Mouse (Mus musculus): ENCODE data around the gene Olfr706. TPM values are rescaled to one million over a fixed set of nuclear protein-coding genes. Genes with fewer than 3 reads are reported as not detected.
"Not testable (repeated sequence)": the region's sequence is repeated elsewhere in the genome, so short reads cannot be mapped to it uniquely, and the experiment has no call there.

Olfr706 gene
- polyA plus RNA-seq (2014; fragmentation: Nextera tagmentation; extraction: Ambion mirVana) = not detected in 2 replicates

DNA sequence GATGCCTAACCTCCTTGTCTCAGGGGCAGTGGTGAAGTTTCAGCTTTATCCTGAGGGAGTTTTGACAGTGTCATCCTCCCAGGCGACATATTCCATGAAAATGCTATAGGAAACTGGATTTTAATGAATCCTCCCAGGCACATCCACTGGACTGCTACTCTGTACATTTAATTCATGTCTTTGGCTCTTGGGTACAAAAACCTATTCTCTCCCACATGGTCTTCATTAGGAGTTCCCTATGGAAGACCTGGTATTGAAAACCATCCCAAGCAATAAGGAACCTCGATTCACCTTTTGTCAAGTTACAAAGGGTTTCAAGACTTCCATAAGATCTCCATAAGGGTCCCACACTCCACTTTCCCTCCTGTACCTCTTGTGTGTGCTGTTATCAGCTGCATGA is at the start of gene Olfr706:
TSS of gene Olfr706 (minus strand) at position 101 of the 400 bp plus-strand sequence.
- Histone ChIP-seq H3K4me3 (ENCODE audit: low read depth, low read length) (no peak within 1 kb of the TSS), H3K9me3 (ENCODE audit: control insufficient read depth, low read length) (no peaks in the 10 kb centered on the region), H3K4me1 (replicated peaks; ENCODE audit: control insufficient read depth, insufficient read depth, low read length) (no peaks in the 10 kb centered on the region), H3K9ac (ENCODE audit: low read length) (no peak within 1 kb of the TSS), H3K27me3 (ENCODE audit: control insufficient read depth, insufficient read depth, low read length) (no peaks in the 10 kb centered on the region), H3K36me3 (ENCODE audit: control insufficient read depth, insufficient read depth, low read length) (no peaks in the 10 kb centered on the region), H3K4me2 (ENCODE audit: low read depth, low read length, severe bottlenecking) (no peak within 1 kb of the TSS), H3K27ac (ENCODE audit: low read depth, low read length) (no peak within 1 kb of the TSS)
- WGBS = 78% methylated on average over 2 of the region's 2 CpGs
- ATAC-seq (replicated peaks; ENCODE audit: low FRiP score) (no peak), DNase-seq (ENCODE audit: low spot score) (no peak)

DNA sequence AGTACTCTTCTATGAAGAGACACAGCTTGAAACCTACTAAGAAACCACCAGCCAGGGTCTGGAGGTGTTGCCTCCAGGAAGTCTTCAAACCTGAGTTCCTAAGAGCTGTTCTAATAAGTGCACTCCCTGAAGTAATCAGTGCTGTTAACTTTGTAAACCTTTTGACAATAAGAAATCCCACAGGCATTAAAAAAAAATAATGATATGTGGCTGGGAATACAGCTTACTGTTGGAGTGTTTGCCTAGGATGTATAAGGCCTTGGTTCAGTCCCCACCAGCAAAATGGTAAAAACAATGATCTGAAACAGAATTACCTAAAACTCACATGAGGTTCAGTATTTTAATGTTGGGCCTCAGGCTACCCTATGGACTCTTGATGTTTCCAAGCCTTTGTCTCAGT is 44.2 kb upstream of the Olfr706 start, which contains the start of gene Olfr709-ps1:
TSS of gene Olfr709-ps1 (minus strand) at position 101 of the 400 bp plus-strand sequence.
- Histone ChIP-seq H3K9ac (ENCODE audit: low read length) (no peak within 1 kb of the TSS), H3K9me3 (ENCODE audit: control insufficient read depth, low read length) (no peaks in the 10 kb centered on the region), H3K4me2 (ENCODE audit: low read depth, low read length, severe bottlenecking) (no peak within 1 kb of the TSS), H3K27me3 (ENCODE audit: control insufficient read depth, insufficient read depth, low read length) (no peaks in the 10 kb centered on the region), H3K4me1 (replicated peaks; ENCODE audit: control insufficient read depth, insufficient read depth, low read length) (no peaks in the 10 kb centered on the region), H3K4me3 (ENCODE audit: low read depth, low read length) (no peak within 1 kb of the TSS), H3K27ac (ENCODE audit: low read depth, low read length) (no peak within 1 kb of the TSS), H3K36me3 (ENCODE audit: control insufficient read depth, insufficient read depth, low read length) (no peaks in the 10 kb centered on the region)
- DNase-seq (ENCODE audit: low spot score) (no peak), ATAC-seq (replicated peaks; ENCODE audit: low FRiP score) (no peak)

DNA sequence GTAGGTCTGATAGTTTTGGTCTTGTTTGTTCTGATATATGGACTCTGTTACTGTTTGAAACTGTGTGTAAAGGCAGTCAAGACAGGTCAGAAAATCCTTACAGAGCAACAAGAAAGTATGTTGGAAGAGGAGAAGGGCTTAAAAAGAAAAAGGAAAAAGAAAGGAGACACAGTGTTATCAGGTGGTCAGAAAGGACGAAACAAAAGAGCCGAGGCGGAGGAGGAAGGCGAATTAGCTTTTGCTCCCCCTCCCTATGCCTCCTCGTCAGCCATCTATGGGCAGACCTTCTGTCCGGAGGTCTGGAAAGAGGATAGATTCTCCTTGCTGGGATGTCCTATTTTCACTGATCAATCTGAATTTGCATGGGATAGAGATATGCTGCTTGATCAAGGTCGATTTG is 33.0 kb upstream of the Olfr706 start:
- H3K9ac ChIP-seq (ENCODE audit: low read length); H3K36me3 ChIP-seq (ENCODE audit: control insufficient read depth, insufficient read depth, low read length); H3K9me3 ChIP-seq (ENCODE audit: control insufficient read depth, low read length); H3K4me1 ChIP-seq (replicated peaks; ENCODE audit: control insufficient read depth, insufficient read depth, low read length); H3K27me3 ChIP-seq (ENCODE audit: control insufficient read depth, insufficient read depth, low read length); ATAC-seq (replicated peaks; ENCODE audit: low FRiP score); H3K27ac ChIP-seq (ENCODE audit: low read depth, low read length); H3K4me2 ChIP-seq (ENCODE audit: low read depth, low read length, severe bottlenecking); DNase-seq (ENCODE audit: low spot score); H3K4me3 ChIP-seq (ENCODE audit: low read depth, low read length): not testable (repeated sequence)
- WGBS = 89% methylated on average over 2 of the region's 7 CpGs

DNA sequence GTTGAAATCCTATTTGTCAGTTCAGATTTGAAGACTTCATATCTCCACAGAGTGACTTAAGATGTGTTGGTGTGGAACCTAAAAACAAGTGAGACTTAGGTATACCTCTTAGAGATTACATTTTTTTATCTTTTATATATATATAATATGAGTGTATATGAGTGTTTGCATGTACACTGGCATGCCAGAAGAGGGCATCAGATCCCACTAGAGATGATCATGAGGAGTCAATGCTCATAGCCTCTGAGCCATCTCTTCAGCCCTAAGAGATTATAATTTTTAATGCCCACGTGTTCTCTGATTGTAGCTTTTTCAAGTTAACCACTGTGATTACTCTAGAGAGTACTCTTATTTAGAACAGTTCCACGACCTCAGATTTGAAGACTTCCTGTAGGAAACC is 19.7 kb upstream of the Olfr706 start, which contains the start of gene Olfr1532-ps1:
TSS of gene Olfr1532-ps1 (plus strand) at position 326 of the 400 bp plus-strand sequence.
- Histone ChIP-seq H3K9ac (ENCODE audit: low read length) (no peak within 1 kb of the TSS), H3K4me2 (ENCODE audit: low read depth, low read length, severe bottlenecking) (no peak within 1 kb of the TSS), H3K27me3 (ENCODE audit: control insufficient read depth, insufficient read depth, low read length) (no peaks in the 10 kb centered on the region), H3K4me3 (ENCODE audit: low read depth, low read length) (no peak within 1 kb of the TSS), H3K9me3 (ENCODE audit: control insufficient read depth, low read length) (no peaks in the 10 kb centered on the region), H3K27ac (ENCODE audit: low read depth, low read length) (no peak within 1 kb of the TSS), H3K4me1 (replicated peaks; ENCODE audit: control insufficient read depth, insufficient read depth, low read length) (no peaks in the 10 kb centered on the region), H3K36me3 (ENCODE audit: control insufficient read depth, insufficient read depth, low read length) (no peaks in the 10 kb centered on the region)
- no peak for DNase-seq (ENCODE audit: low spot score)
- 57% methylated on average over 2 of the region's 2 CpGs for WGBS
- no peak for ATAC-seq (replicated peaks; ENCODE audit: low FRiP score)

- WGBS = 84% methylated on average over 3 of the region's 3 CpGs
- DNase-seq (ENCODE audit: low spot score); H3K4me2 ChIP-seq (ENCODE audit: low read depth, low read length, severe bottlenecking); H3K9me3 ChIP-seq (ENCODE audit: control insufficient read depth, low read length); H3K27ac ChIP-seq (ENCODE audit: low read depth, low read length); H3K4me1 ChIP-seq (replicated peaks; ENCODE audit: control insufficient read depth, insufficient read depth, low read length); H3K9ac ChIP-seq (ENCODE audit: low read length); ATAC-seq (replicated peaks; ENCODE audit: low FRiP score); H3K27me3 ChIP-seq (ENCODE audit: control insufficient read depth, insufficient read depth, low read length); H3K4me3 ChIP-seq (ENCODE audit: low read depth, low read length); H3K36me3 ChIP-seq (ENCODE audit: control insufficient read depth, insufficient read depth, low read length): not testable (repeated sequence)
Observed at GRCm38 (mm10) chr7:106901141-106901540, 13.2 kb upstream of the Olfr706 start, which contains the start of gene Olfr707. Olfr707 (minus strand) TSS chr7:106901241.

DNA sequence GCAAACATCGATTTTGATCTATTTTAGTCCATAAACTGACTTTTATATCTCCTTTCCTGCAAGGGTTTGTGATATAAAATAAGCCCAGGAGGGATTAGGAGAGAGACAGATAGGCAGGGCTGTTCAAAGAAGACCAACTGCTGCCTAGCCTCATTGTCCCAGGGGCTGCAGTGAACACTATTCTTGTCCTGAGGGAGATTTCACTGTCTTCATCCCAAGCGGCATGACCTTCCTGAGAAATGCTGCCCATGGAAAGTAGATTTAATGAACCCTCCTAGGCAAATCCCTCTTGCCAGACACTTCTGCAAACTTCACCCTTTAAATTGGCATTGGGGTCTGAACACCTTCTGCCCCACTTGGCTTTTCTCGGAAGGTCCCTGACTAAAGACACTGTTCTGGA is 11.2 kb downstream of the Olfr706 start, which contains the start of gene Olfr705:
TSS of gene Olfr705 (minus strand) at position 101 of the 400 bp plus-strand sequence.
- no peaks in the 10 kb centered on the region for H3K4me1 ChIP-seq (replicated peaks; ENCODE audit: control insufficient read depth, insufficient read depth, low read length)
- no peak for DNase-seq (ENCODE audit: low spot score)
- ATAC-seq (replicated peaks; ENCODE audit: low FRiP score) = no peak
- H3K9me3 ChIP-seq (ENCODE audit: control insufficient read depth, low read length) = no peaks in the 10 kb centered on the region
- no peaks in the 10 kb centered on the region for H3K36me3 ChIP-seq (ENCODE audit: control insufficient read depth, insufficient read depth, low read length)
- no peak within 1 kb of the TSS for H3K9ac ChIP-seq (ENCODE audit: low read length)
- 88% methylated on average over 3 of the region's 3 CpGs for WGBS
- H3K4me3 ChIP-seq (ENCODE audit: low read depth, low read length) = no peak within 1 kb of the TSS
- no peaks in the 10 kb centered on the region for H3K27me3 ChIP-seq (ENCODE audit: control insufficient read depth, insufficient read depth, low read length)
- H3K4me2 ChIP-seq (ENCODE audit: low read depth, low read length, severe bottlenecking) = no peak within 1 kb of the TSS
- H3K27ac ChIP-seq (ENCODE audit: low read depth, low read length) = no peak within 1 kb of the TSS

- H3K27ac ChIP-seq (ENCODE audit: low read depth, low read length) = no peak within 1 kb of the TSS
- no peaks in the 10 kb centered on the region for H3K36me3 ChIP-seq (ENCODE audit: control insufficient read depth, insufficient read depth, low read length)
- no peak within 1 kb of the TSS for H3K9ac ChIP-seq (ENCODE audit: low read length)
- no peak within 1 kb of the TSS for H3K4me2 ChIP-seq (ENCODE audit: low read depth, low read length, severe bottlenecking)
- H3K4me1 ChIP-seq (replicated peaks; ENCODE audit: control insufficient read depth, insufficient read depth, low read length) = no peaks in the 10 kb centered on the region
- H3K4me3 ChIP-seq (ENCODE audit: low read depth, low read length) = no peak within 1 kb of the TSS
- no peaks in the 10 kb centered on the region for H3K9me3 ChIP-seq (ENCODE audit: control insufficient read depth, low read length)
- no peaks in the 10 kb centered on the region for H3K27me3 ChIP-seq (ENCODE audit: control insufficient read depth, insufficient read depth, low read length)
- DNase-seq (ENCODE audit: low spot score) = no peak
- ATAC-seq (replicated peaks; ENCODE audit: low FRiP score) = no peak
Observed at GRCm38 (mm10) chr7:106862885-106863284, 25.1 kb downstream of the Olfr706 start, which contains the start of gene Olfr704. Olfr704 (plus strand) TSS chr7:106863185.

DNA sequence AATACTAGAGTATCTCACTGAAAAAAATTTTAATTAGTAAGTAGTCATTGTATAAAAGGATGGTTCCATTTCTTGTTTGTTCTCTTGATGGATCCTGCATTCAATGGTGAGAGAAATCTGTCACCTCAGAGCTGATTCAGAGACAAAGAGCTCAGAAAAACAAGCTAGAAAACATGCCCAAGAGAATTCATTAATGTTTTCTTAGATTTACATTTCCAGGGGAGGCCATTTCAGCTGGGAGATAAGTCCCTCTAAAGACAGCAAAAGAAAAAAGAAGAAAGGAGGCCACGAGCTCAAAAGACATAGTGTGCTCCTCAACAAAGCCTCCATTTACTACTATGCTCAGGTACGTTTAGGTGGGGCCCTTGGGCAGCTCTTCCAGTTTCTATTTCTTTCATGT is 44.9 kb downstream of the Olfr706 start, which contains the start of gene Olfr703:
TSS of gene Olfr703 (plus strand) at position 301 of the 400 bp plus-strand sequence.
- no peak within 1 kb of the TSS for H3K4me2 ChIP-seq (ENCODE audit: low read depth, low read length, severe bottlenecking)
- no peaks in the 10 kb centered on the region for H3K4me1 ChIP-seq (replicated peaks; ENCODE audit: control insufficient read depth, insufficient read depth, low read length)
- no peak for ATAC-seq (replicated peaks; ENCODE audit: low FRiP score)
- no peak for DNase-seq (ENCODE audit: low spot score)
- no peak within 1 kb of the TSS for H3K4me3 ChIP-seq (ENCODE audit: low read depth, low read length)
- H3K27ac ChIP-seq (ENCODE audit: low read depth, low read length) = no peak within 1 kb of the TSS
- no peaks in the 10 kb centered on the region for H3K9me3 ChIP-seq (ENCODE audit: control insufficient read depth, low read length)
- H3K27me3 ChIP-seq (ENCODE audit: control insufficient read depth, insufficient read depth, low read length) = no peaks in the 10 kb centered on the region
- no peak within 1 kb of the TSS for H3K9ac ChIP-seq (ENCODE audit: low read length)
- WGBS = 68% methylated on average over 2 of the region's 2 CpGs
- no peaks in the 10 kb centered on the region for H3K36me3 ChIP-seq (ENCODE audit: control insufficient read depth, insufficient read depth, low read length)

DNA sequence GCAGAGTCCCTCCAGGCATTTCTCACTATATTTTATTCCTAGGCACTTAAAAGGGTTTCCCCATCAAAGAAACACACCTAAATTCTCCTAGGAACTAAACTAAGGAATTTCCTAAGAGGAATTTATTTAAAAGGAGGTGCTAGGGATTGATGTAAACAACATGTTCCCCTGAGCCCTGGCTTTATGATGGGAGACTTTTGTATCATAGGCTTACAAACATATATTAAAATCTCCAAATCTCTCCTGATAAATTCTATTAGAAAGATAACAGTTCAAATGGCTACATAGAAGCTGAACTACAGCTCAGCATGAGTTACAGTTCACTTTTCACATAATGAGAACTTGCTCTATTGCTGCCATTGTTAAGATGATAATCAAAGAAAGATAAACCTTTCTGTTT is 54.2 kb downstream of the Olfr706 start, which contains the start of gene Olfr702:
TSS of gene Olfr702 (minus strand) at position 101 of the 400 bp plus-strand sequence.
- ATAC-seq (replicated peaks; ENCODE audit: low FRiP score) (no peak), DNase-seq (ENCODE audit: low spot score) (no peak)
- Histone ChIP-seq H3K36me3 (ENCODE audit: control insufficient read depth, insufficient read depth, low read length) (no peaks in the 10 kb centered on the region), H3K9ac (ENCODE audit: low read length) (no peak within 1 kb of the TSS), H3K4me2 (ENCODE audit: low read depth, low read length, severe bottlenecking) (no peak within 1 kb of the TSS), H3K4me1 (replicated peaks; ENCODE audit: control insufficient read depth, insufficient read depth, low read length) (no peaks in the 10 kb centered on the region), H3K9me3 (ENCODE audit: control insufficient read depth, low read length) (no peaks in the 10 kb centered on the region), H3K27me3 (ENCODE audit: control insufficient read depth, insufficient read depth, low read length) (no peaks in the 10 kb centered on the region), H3K27ac (ENCODE audit: low read depth, low read length) (no peak within 1 kb of the TSS), H3K4me3 (ENCODE audit: low read depth, low read length) (no peak within 1 kb of the TSS)

Data from forebrain, embryonic 11.5 days (tissue).